Mouse (Mus musculus): ENCODE measurements at regions not wholly inside any gene's neighbourhood (a gene's known extent, or its start where the extent isn't known, plus 50 kb on each side); places are given as distances from the start of the nearest gene placed in this dataset.

GRCm38 (mm10) chr10:9074916-9075315, 189.0 kb upstream of the Sash1 start:
- no peak for DNase-seq (ENCODE audit: extremely low spot score, low spot score)
- Histone ChIP-seq H3K9me3 (no peaks in the 10 kb centered on the region), H3K4me3 (no peak overlapping the region), H3K36me3 (replicated peaks) (no peaks in the 10 kb centered on the region), H3K27me3 (ENCODE audit: poor library complexity, severe bottlenecking) (no peaks in the 10 kb centered on the region), H3K27ac (no peak overlapping the region), H3K4me1 (no peaks in the 10 kb centered on the region)
- WGBS = 96% methylated on average over 2 of the region's 2 CpGs

- H3K4me1 ChIP-seq = no peaks in the 10 kb centered on the region
Measured at GRCm38 (mm10) chr10:9071630-9072029, 185.8 kb upstream of the Sash1 start.

GRCm38 (mm10) chr10:9069608-9070190, 183.8 kb upstream of the Sash1 start:
- no peaks in the 10 kb centered on the region for H3K9me3 ChIP-seq
- H3K27me3 ChIP-seq (ENCODE audit: poor library complexity, severe bottlenecking) = no peaks in the 10 kb centered on the region
- WGBS = 81% methylated on average over 13 of the region's 13 CpGs
- H3K36me3 ChIP-seq (replicated peaks) = no peaks in the 10 kb centered on the region
- no peak overlapping the region for H3K27ac ChIP-seq
- no peak for DNase-seq (ENCODE audit: extremely low spot score, low spot score)
- H3K4me1 ChIP-seq = no peaks in the 10 kb centered on the region
- no peak overlapping the region for H3K4me3 ChIP-seq

More at GRCm38 (mm10) chr10:9071630-9072029, 185.8 kb upstream of the Sash1 start:
- Histone ChIP-seq H3K27ac (no peak overlapping the region), H3K36me3 (replicated peaks) (no peaks in the 10 kb centered on the region), H3K9me3 (no peaks in the 10 kb centered on the region), H3K4me3 (no peak overlapping the region), H3K27me3 (ENCODE audit: poor library complexity, severe bottlenecking) (no peaks in the 10 kb centered on the region)
- 16% methylated on average over 5 of the region's 5 CpGs for WGBS
- no peak for DNase-seq (ENCODE audit: extremely low spot score, low spot score)

- Histone ChIP-seq H3K9me3 (no peaks in the 10 kb centered on the region), H3K36me3 (replicated peaks) (no peaks in the 10 kb centered on the region), H3K4me3 (no peak overlapping the region), H3K27me3 (ENCODE audit: poor library complexity, severe bottlenecking) (no peaks in the 10 kb centered on the region), H3K27ac (no peak overlapping the region), H3K4me1 (no peaks in the 10 kb centered on the region)
- DNase-seq (ENCODE audit: extremely low spot score, low spot score) = no peak
- 85% methylated on average over 3 of the region's 3 CpGs for WGBS
Measured at GRCm38 (mm10) chr10:9066566-9066965, 180.7 kb upstream of the Sash1 start.

GRCm38 (mm10) chr10:9061979-9062378, 176.1 kb upstream of the Sash1 start:
- Histone ChIP-seq H3K27me3 (ENCODE audit: poor library complexity, severe bottlenecking) (no peaks in the 10 kb centered on the region), H3K36me3 (replicated peaks) (no peaks in the 10 kb centered on the region), H3K27ac (no peak overlapping the region), H3K4me1 (peaks cover 10% of the 10 kb centered on the region), H3K4me3 (no peak overlapping the region), H3K9me3 (no peaks in the 10 kb centered on the region)
- no peak for DNase-seq (ENCODE audit: extremely low spot score, low spot score)
- 93% methylated on average over 3 of the region's 3 CpGs for WGBS

GRCm38 (mm10) chr10:9055274-9055673, 169.4 kb upstream of the Sash1 start:
- Histone ChIP-seq H3K4me3 (no peak overlapping the region), H3K27ac (no peak overlapping the region), H3K9me3 (no peaks in the 10 kb centered on the region), H3K36me3 (replicated peaks) (no peaks in the 10 kb centered on the region), H3K27me3 (ENCODE audit: poor library complexity, severe bottlenecking) (no peaks in the 10 kb centered on the region), H3K4me1 (0 out of 2 replicates have a peak, but pooled peaks cover 5% of the 10 kb centered on the region)
- DNase-seq (ENCODE audit: extremely low spot score, low spot score) = no peak
- 83% methylated on average over 3 of the region's 3 CpGs for WGBS

- H3K4me3 ChIP-seq = no peak overlapping the region
- H3K27me3 ChIP-seq (ENCODE audit: poor library complexity, severe bottlenecking) = no peaks in the 10 kb centered on the region
- no peak overlapping the region for H3K27ac ChIP-seq
- 0 out of 2 replicates have a peak, but pooled peaks cover 5% of the 10 kb centered on the region for H3K4me1 ChIP-seq
- no peak for DNase-seq (ENCODE audit: extremely low spot score, low spot score)
- 57% methylated on average over 4 of the region's 4 CpGs for WGBS
- H3K36me3 ChIP-seq (replicated peaks) = no peaks in the 10 kb centered on the region
- H3K9me3 ChIP-seq = no peaks in the 10 kb centered on the region
Measured at GRCm38 (mm10) chr10:9053371-9053770, 167.5 kb upstream of the Sash1 start.

- no peaks in the 10 kb centered on the region for H3K9me3 ChIP-seq
- H3K4me1 ChIP-seq = no peaks in the 10 kb centered on the region
- no peak for DNase-seq (ENCODE audit: extremely low spot score, low spot score)
- H3K27me3 ChIP-seq (ENCODE audit: poor library complexity, severe bottlenecking) = no peaks in the 10 kb centered on the region
- 93% methylated on average over 4 of the region's 4 CpGs for WGBS
- no peak overlapping the region for H3K4me3 ChIP-seq
- H3K27ac ChIP-seq = no peak overlapping the region
- no peaks in the 10 kb centered on the region for H3K36me3 ChIP-seq (replicated peaks)
Measured at GRCm38 (mm10) chr10:9047341-9047740, 161.5 kb upstream of the Sash1 start.

- no peak overlapping the region for H3K27ac ChIP-seq
- WGBS = 90% methylated on average over 9 of the region's 9 CpGs
- H3K36me3 ChIP-seq (replicated peaks) = no peaks in the 10 kb centered on the region
- H3K4me1 ChIP-seq = no peaks in the 10 kb centered on the region
- no peak overlapping the region for H3K4me3 ChIP-seq
- no peaks in the 10 kb centered on the region for H3K27me3 ChIP-seq (ENCODE audit: poor library complexity, severe bottlenecking)
- H3K9me3 ChIP-seq = no peaks in the 10 kb centered on the region
- DNase-seq (ENCODE audit: extremely low spot score, low spot score) = no peak
Measured at GRCm38 (mm10) chr10:9044746-9045370, 159.0 kb upstream of the Sash1 start.

- no peaks in the 10 kb centered on the region for H3K36me3 ChIP-seq (replicated peaks)
- 100% methylated on average over 1 of the region's 1 CpGs for WGBS
- DNase-seq (ENCODE audit: extremely low spot score, low spot score) = no peak
- no peak overlapping the region for H3K27ac ChIP-seq
- no peaks in the 10 kb centered on the region for H3K27me3 ChIP-seq (ENCODE audit: poor library complexity, severe bottlenecking)
- H3K4me3 ChIP-seq = no peak overlapping the region
- H3K9me3 ChIP-seq = no peaks in the 10 kb centered on the region
- H3K4me1 ChIP-seq = no peaks in the 10 kb centered on the region
Measured at GRCm38 (mm10) chr10:9043507-9043906, 157.6 kb upstream of the Sash1 start.

- no peaks in the 10 kb centered on the region for H3K4me1 ChIP-seq
- 93% methylated on average over 6 of the region's 6 CpGs for WGBS
- no peaks in the 10 kb centered on the region for H3K27me3 ChIP-seq (ENCODE audit: poor library complexity, severe bottlenecking)
- H3K9me3 ChIP-seq = no peaks in the 10 kb centered on the region
- no peak overlapping the region for H3K27ac ChIP-seq
- DNase-seq (ENCODE audit: extremely low spot score, low spot score) = no peak
- no peak overlapping the region for H3K4me3 ChIP-seq
- H3K36me3 ChIP-seq (replicated peaks) = no peaks in the 10 kb centered on the region
Measured at GRCm38 (mm10) chr10:9030486-9030885, 144.6 kb upstream of the Sash1 start.

- Histone ChIP-seq H3K27ac (no peak overlapping the region), H3K4me3 (no peak overlapping the region), H3K9me3 (no peaks in the 10 kb centered on the region), H3K4me1 (no peaks in the 10 kb centered on the region), H3K36me3 (replicated peaks) (no peaks in the 10 kb centered on the region), H3K27me3 (ENCODE audit: poor library complexity, severe bottlenecking) (no peaks in the 10 kb centered on the region)
- 88% methylated on average over 6 of the region's 6 CpGs for WGBS
- DNase-seq (ENCODE audit: extremely low spot score, low spot score) = no peak
Measured at GRCm38 (mm10) chr10:9029506-9029905, 143.6 kb upstream of the Sash1 start.

GRCm38 (mm10) chr10:9027070-9027807, 141.4 kb upstream of the Sash1 start:
- Histone ChIP-seq H3K27ac (no peak overlapping the region), H3K4me3 (no peak overlapping the region), H3K36me3 (replicated peaks) (no peaks in the 10 kb centered on the region), H3K9me3 (no peaks in the 10 kb centered on the region), H3K4me1 (no peaks in the 10 kb centered on the region), H3K27me3 (ENCODE audit: poor library complexity, severe bottlenecking) (no peaks in the 10 kb centered on the region)
- DNase-seq (ENCODE audit: extremely low spot score, low spot score) = no peak
- 86% methylated on average over 12 of the region's 12 CpGs for WGBS
